ENCODE assay signal across 25 mouse cellular contexts in genomic region chr3:87855936-87856335, GRCm38 (mm10). TPM values are rescaled to one million over a fixed set of nuclear protein-coding genes. Genes with fewer than 3 reads are reported as not detected.
A peak's percentile ranks its signal among the peaks of the same experiment; 100 is the strongest.
DNase-seq lines count a peak whose midpoint lies in the region; ATAC-seq and TF ChIP-seq lines count a peak whose summit lies in the region.
"Had no signal": no experiment of that assay in that cellular context is flagged by ENCODE, and none has a peak within 500 bp of the region (broad histone marks: within the 10 kb centered on the region; RNA-seq: fewer than 3 reads in every experiment).

No protein-coding gene starts in this region.

- 76% methylated on average over 8 of the region's 8 CpGs for WGBS in lung, embryonic 14.5 days

- H3K27ac ChIP-seq in lung, embryonic 14.5 days (ENCODE audit: low read depth), result no peak overlapping the region
- H3K27ac ChIP-seq: hindbrain, embryonic 14.5 days; midbrain, embryonic 12.5 days had no signal

- H3K9me3 ChIP-seq in lung, embryonic 14.5 days (ENCODE audit: low read depth, low read length), result no peaks in the 10 kb centered on the region
- H3K9me3 ChIP-seq: midbrain, embryonic 12.5 days had no signal

- no peak overlapping the region for H3K4me2 ChIP-seq in lung, embryonic 14.5 days
- H3K4me2 ChIP-seq: hindbrain, embryonic 14.5 days; liver, embryonic 11.5 days; midbrain, embryonic 12.5 days had no signal

- H3K27me3 ChIP-seq in lung, embryonic 14.5 days (ENCODE audit: insufficient read depth, low read length), result no peaks in the 10 kb centered on the region
- H3K27me3 ChIP-seq: midbrain, embryonic 12.5 days had no signal

- DNase-seq in heart, adult 11 months, result peak; percentile 96
- no peak for DNase-seq in heart, postnatal 25 days (ENCODE audit: low spot score)
- DNase-seq in lung, embryonic 14.5 days, result peak; percentile 36
- no peak for DNase-seq in lung, postnatal 25 days (ENCODE audit: low spot score)
- DNase-seq in adipocyte (ENCODE audit: low spot score), result peak; percentile 33
- DNase-seq in heart, postnatal 14 days, result peak; percentile 45 to 47
- DNase-seq in cerebellum, adult 9-10 months, result no peak
- DNase-seq: adrenal gland, postnatal 36 days; cerebellum, adult 11 months; forebrain, postnatal 0 days; kidney, adult 18-20 months; layer of hippocampus, adult 9-11 months; lung, adult 2 months; thymus, postnatal 25 days had no signal

- peaks cover 43% of the 10 kb centered on the region for H3K36me3 ChIP-seq in lung, embryonic 14.5 days (ENCODE audit: insufficient read depth)

- H3K4me1 ChIP-seq in lung, embryonic 14.5 days (ENCODE audit: insufficient read depth), result no peaks in the 10 kb centered on the region

- no peak for TF ChIP-seq CTCF in lung, embryonic 14.5 days (IDR thresholded peaks at IDR 0.05; ENCODE audit: low read depth)

- ATAC-seq in lung, embryonic 14.5 days (ENCODE audit: insufficient read depth), result no peak
- ATAC-seq: forebrain, postnatal 0 days; inflammation-experienced regulatory T-cells, adult 6 months had no signal

- H3K4me3 ChIP-seq in lung, embryonic 14.5 days (ENCODE audit: low read depth, low read length), result no peak overlapping the region
- H3K4me3 ChIP-seq: midbrain, embryonic 12.5 days had no signal

- intact Hi-C loops in heart, postnatal 25 days (cut with DNase I), result no loop called here
- intact Hi-C loops in heart, postnatal 14 days (cut with DNase I), result loop anchor here (5.0 kb wide), 1 partner anchor 84 kb away; no protein-coding TSS in a partner anchor

- no peak overlapping the region for H3K9ac ChIP-seq in lung, embryonic 14.5 days
- H3K9ac ChIP-seq: forebrain, postnatal 0 days; hindbrain, embryonic 14.5 days; midbrain, embryonic 12.5 days had no signal

RNA-seq across cellular contexts. Expression of gene Sh2d2a, which starts 9.4 kb away (rescaled TPM):
- total RNA-seq in heart, postnatal 25 days (2021), result under 1 TPM in 1 of 2 experiments, not detected in 1; 0.08 TPM
- 0.09 TPM in 2 replicates for polyA plus RNA-seq in lung, embryonic 14.5 days (2014; fragmentation: Nextera tagmentation; extraction: Ambion mirVana)
- total RNA-seq in heart, postnatal 14 days (2021), result 1 to 10 TPM in 1 of 2 experiments, under 1 TPM in 1; 0.14 to 2.2 TPM
- total RNA-seq: forebrain, postnatal 0 days; left cerebral cortex, adult 18-20 months; left cerebral cortex, postnatal 4 days had no signal
- polyA plus RNA-seq: cortical plate, adult 2 months; embryonic facial prominence, embryonic 11.5 days; forebrain, embryonic 11.5 days; forebrain, postnatal 0 days; hindbrain, embryonic 14.5 days; midbrain, embryonic 12.5 days had no signal

RNA-seq across cellular contexts. Expression of gene Prcc, which starts 29.5 kb away (rescaled TPM):
- total RNA-seq in heart, postnatal 25 days (2021), result 10 to 100 TPM; 48.3 to 50.7 TPM
- 13.4 and 14.2 TPM in 2 replicates for polyA plus RNA-seq in lung, embryonic 14.5 days (2014; fragmentation: Nextera tagmentation; extraction: Ambion mirVana)
- total RNA-seq in heart, postnatal 14 days (2021), result 10 to 100 TPM; 47.8 to 49.3 TPM

RNA-seq across cellular contexts. Expression of gene Pear1, which starts 31.8 kb away (rescaled TPM):
- total RNA-seq in heart, postnatal 25 days (2021), result 10 to 100 TPM; 17.9 to 21.7 TPM
- 30.2 and 31.7 TPM in 2 replicates for polyA plus RNA-seq in lung, embryonic 14.5 days (2014; fragmentation: Nextera tagmentation; extraction: Ambion mirVana)
- total RNA-seq in heart, postnatal 14 days (2021), result 10 to 100 TPM; 25.5 to 32.4 TPM

RNA-seq across cellular contexts. Expression of gene Hdgf, which starts 50.2 kb away (rescaled TPM):
- 100 to 1,000 TPM; 108 to 112 TPM for total RNA-seq in heart, postnatal 25 days (2021)
- polyA plus RNA-seq in lung, embryonic 14.5 days (2014; fragmentation: Nextera tagmentation; extraction: Ambion mirVana), result 287 and 288 TPM in 2 replicates
- 10 to 100 TPM; 88.2 to 91.9 TPM for total RNA-seq in heart, postnatal 14 days (2021)

RNA-seq across cellular contexts. Expression of gene Insrr, which starts 59.2 kb away (rescaled TPM):
- total RNA-seq in heart, postnatal 25 days (2021), result under 1 TPM in 1 of 2 experiments, not detected in 1; 0.08 TPM
- 0.05 TPM in 1 of 2 replicates, not detected in the other for polyA plus RNA-seq in lung, embryonic 14.5 days (2014; fragmentation: Nextera tagmentation; extraction: Ambion mirVana)
- under 1 TPM; 0.24 TPM for total RNA-seq in heart, postnatal 14 days (2021)
- total RNA-seq: neutrophil, adult 5-6 weeks had no signal
- polyA plus RNA-seq: heart, postnatal 0 days had no signal

Comparison
In these comparisons a context has a peak if more than half of its experiments do, and no peak if none do; other contexts are left out.
1. DNase-seq: peak in heart, adult 11 months (single experiment), lung, embryonic 14.5 days (single experiment), adipocyte (single experiment) and heart, postnatal 14 days (2 of 2); none in heart, postnatal 25 days (single experiment), lung, postnatal 25 days (single experiment) and cerebellum, adult 9-10 months (single experiment).